Mouse (Mus musculus) cerebellum, postnatal 25 days (tissue): Measurements from ENCODE around the gene Polr3g.
"Not testable (repeated sequence)": the region's sequence is repeated elsewhere in the genome, so short reads cannot be mapped to it uniquely, and the experiment has no call there.

Experiments used
- DNase-seq, 2 experiments: peaks; one replicate each; pipeline ENCODE4 v3.0.0; 2021; ENCODE audit warnings: mixed read lengths in 2 of 2

The Polr3g gene

GRCm38 (mm10) chr13:81710775-81711545, at the start of gene Polr3g, which contains the start of gene Mblac2:
Gene Polr3g (minus strand): TSS chr13:81711013.
Gene Mblac2 (plus strand): TSS chr13:81711341.
- DNase-seq = peak; percentile 98

GRCm38 (mm10) chr13:81760379-81760778, 49.6 kb upstream of the Polr3g start:
- DNase-seq = peak; percentile 34 to 66

- no peak for DNase-seq
These were observed 46.3 kb upstream of the Polr3g start for GRCm38 (mm10) chr13:81757058-81757660.

- DNase-seq = no peak
These were observed 44.5 kb upstream of the Polr3g start for GRCm38 (mm10) chr13:81755324-81755723.

- DNase-seq = no peak
These were observed 44.1 kb upstream of the Polr3g start for GRCm38 (mm10) chr13:81754878-81755277.

GRCm38 (mm10) chr13:81744092-81744396, 33.2 kb upstream of the Polr3g start:
- DNase-seq = no peak

GRCm38 (mm10) chr13:81743391-81744091, 32.7 kb upstream of the Polr3g start:
- DNase-seq = no peak

GRCm38 (mm10) chr13:81740898-81741297, 30.1 kb upstream of the Polr3g start:
- DNase-seq = no peak

- no peak for DNase-seq
These were observed 25.8 kb upstream of the Polr3g start for GRCm38 (mm10) chr13:81736606-81737005.

- no peak for DNase-seq
These were observed 19.5 kb upstream of the Polr3g start for GRCm38 (mm10) chr13:81730362-81730761.

- no peak for DNase-seq
These were observed 18.3 kb upstream of the Polr3g start for GRCm38 (mm10) chr13:81729102-81729501.

- DNase-seq = not testable (repeated sequence)
These were observed 17.3 kb upstream of the Polr3g start for GRCm38 (mm10) chr13:81728141-81728540.

- DNase-seq = no peak
These were observed 3.1 kb upstream of the Polr3g start for GRCm38 (mm10) chr13:81713896-81714295.

- DNase-seq = peak in 1 of 2 experiments; percentile 68
These were observed 946 bp upstream of the Polr3g start for GRCm38 (mm10) chr13:81711546-81712371.

GRCm38 (mm10) chr13:81710266-81710665, 547 bp downstream of the Polr3g start:
- DNase-seq = no peak

- DNase-seq = no peak
These were observed 1.0 kb downstream of the Polr3g start for GRCm38 (mm10) chr13:81709805-81710204.

GRCm38 (mm10) chr13:81706311-81706710, 4.5 kb downstream of the Polr3g start:
- DNase-seq = no peak

GRCm38 (mm10) chr13:81703621-81704020, 7.2 kb downstream of the Polr3g start:
- DNase-seq = no peak

- DNase-seq = no peak
These were observed 7.7 kb downstream of the Polr3g start for GRCm38 (mm10) chr13:81703148-81703547.

- no peak for DNase-seq
These were observed 16.4 kb downstream of the Polr3g start for GRCm38 (mm10) chr13:81694446-81694845.

GRCm38 (mm10) chr13:81691606-81692005, 19.2 kb downstream of the Polr3g start:
- no peak for DNase-seq

- no peak for DNase-seq
These were observed 20.3 kb downstream of the Polr3g start for GRCm38 (mm10) chr13:81690477-81690876.

GRCm38 (mm10) chr13:81689587-81689986, 21.2 kb downstream of the Polr3g start:
- no peak for DNase-seq
